Mouse (Mus musculus) midbrain, embryonic 16.5 days (tissue): Measurements from ENCODE around the gene Arhgef1. TPM values are rescaled to one million over a fixed set of nuclear protein-coding genes. Genes with fewer than 3 reads are reported as not detected.

Experiments used
- ATAC-seq: fragments of 200-750 bp; cut with Nextera tagmentation; 2 replicates; pipeline ENCODE4 v1.8.0; 2017; ENCODE audit warnings: moderate TSS enrichment
- H3K27ac ChIP-seq: fragments of 300-500 bp; sonication (generic); 2 replicates; pipeline ENCODE4 v1.5.1; 2014; ENCODE audit warnings: mild to moderate bottlenecking, low read length, mixed read lengths
- H3K27me3 ChIP-seq: fragments of 300-500 bp; sonication (generic); 2 replicates; pipeline ENCODE4 v1.6.1; 2014; ENCODE audit warnings: low read depth, low read length, mixed read lengths; ENCODE audit not compliant: control insufficient read depth, insufficient read depth
- H3K36me3 ChIP-seq: fragments of 300-500 bp; sonication (generic); 2 replicates; pipeline ENCODE4 v1.6.1; 2014; ENCODE audit warnings: mild to moderate bottlenecking, low read length, moderate library complexity, mixed read lengths; ENCODE audit not compliant: control insufficient read depth, insufficient read depth
- H3K4me1 ChIP-seq: fragments of 300-500 bp; sonication (generic); 2 replicates; pipeline ENCODE4 v1.6.1; 2014; ENCODE audit warnings: mild to moderate bottlenecking, low read length, mixed read lengths; ENCODE audit not compliant: control insufficient read depth, insufficient read depth
- H3K4me2 ChIP-seq: fragments of 300-500 bp; sonication (generic); 2 replicates; pipeline ENCODE4 v1.6.1; 2014; ENCODE audit warnings: mild to moderate bottlenecking, low read length, mixed read lengths
- H3K4me3 ChIP-seq: fragments of 300-500 bp; sonication (generic); 2 replicates; pipeline ENCODE4 v1.5.1; 2014; ENCODE audit warnings: low read depth, mild to moderate bottlenecking, low read length, moderate library complexity, mixed read lengths
- H3K9ac ChIP-seq: fragments of 300-500 bp; sonication (generic); 2 replicates; pipeline ENCODE4 v1.6.1; 2014; ENCODE audit warnings: low read depth, low read length, mixed read lengths
- H3K9me3 ChIP-seq: fragments of 300-500 bp; sonication (generic); replicated peaks from 2 replicates; pipeline ENCODE4 v1.6.1; 2014; ENCODE audit warnings: mild to moderate bottlenecking, low read length, mixed read lengths; ENCODE audit not compliant: control insufficient read depth, poor library complexity, severe bottlenecking
- WGBS: fragments of 180-500 bp; shearing (Covaris S2); extraction: QIAGEN DNeasy Blood & Tissue Kit; methylation state at CpG from one replicate; pipeline ENCODE4 v1.1.7; 2014; 5-methylcytosine and 5-hydroxymethylcytosine counted together
- polyA plus RNA-seq: library from polyadenylated mRNA; unstranded; fragments of >200 nt; fragmentation: Nextera tagmentation; extraction: Ambion mirVana; gene quantifications from 2 replicates; pipeline ENCODE4 v1.2.1, GENCODE M21; 2015

Gene Arhgef1
- polyA plus RNA-seq, 1 experiment from 2014 or later: 52.2 TPM

DNA sequence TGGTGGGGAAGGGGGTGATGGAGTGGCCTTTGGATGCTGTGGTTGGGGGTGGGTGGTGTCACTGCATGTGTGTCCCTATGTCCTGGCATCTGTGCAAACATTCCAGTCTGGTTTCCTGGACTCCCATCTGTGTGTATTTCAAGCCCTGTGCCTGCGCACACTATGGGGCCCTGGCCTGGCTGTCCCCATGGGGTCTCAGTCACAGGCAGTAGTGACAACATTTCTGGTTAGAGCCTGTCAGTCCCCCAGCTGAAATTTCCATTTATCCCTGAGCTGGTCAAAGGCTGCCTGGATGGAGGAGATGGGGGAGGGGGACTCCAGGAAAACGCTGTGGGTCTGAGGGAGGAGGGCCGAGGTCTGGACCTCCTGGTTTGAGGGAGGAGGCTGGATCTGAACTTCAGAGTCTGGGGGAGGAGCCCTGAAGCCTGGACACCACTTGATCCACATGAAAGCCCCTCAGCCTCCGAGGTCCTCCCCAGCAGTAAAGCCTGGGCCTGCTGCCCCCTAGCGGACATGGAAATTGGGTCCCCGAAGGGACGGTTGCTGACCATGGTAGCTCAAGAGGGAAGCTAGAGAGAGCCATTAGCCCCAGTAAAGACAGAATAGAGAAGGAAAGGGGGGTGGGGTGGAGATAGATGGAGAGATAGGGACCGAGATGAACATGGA, 47.4 kb downstream of the Arhgef1 start:
- Histone ChIP-seq H3K27me3 (peaks cover 56% of the 10 kb centered on the region), H3K9me3 (no peaks in the 10 kb centered on the region), H3K4me1 (peaks cover 18% of the 10 kb centered on the region), H3K4me3 (no peak overlapping the region), H3K4me2 (no peak overlapping the region), H3K27ac (no peak overlapping the region), H3K36me3 (no peaks in the 10 kb centered on the region), H3K9ac (no peak overlapping the region)
- WGBS: 2% methylated on average over 8 of the region's 8 CpGs
- ATAC-seq: 0 out of 2 replicates have a peak, but pooled peaks have one; percentile 39

DNA sequence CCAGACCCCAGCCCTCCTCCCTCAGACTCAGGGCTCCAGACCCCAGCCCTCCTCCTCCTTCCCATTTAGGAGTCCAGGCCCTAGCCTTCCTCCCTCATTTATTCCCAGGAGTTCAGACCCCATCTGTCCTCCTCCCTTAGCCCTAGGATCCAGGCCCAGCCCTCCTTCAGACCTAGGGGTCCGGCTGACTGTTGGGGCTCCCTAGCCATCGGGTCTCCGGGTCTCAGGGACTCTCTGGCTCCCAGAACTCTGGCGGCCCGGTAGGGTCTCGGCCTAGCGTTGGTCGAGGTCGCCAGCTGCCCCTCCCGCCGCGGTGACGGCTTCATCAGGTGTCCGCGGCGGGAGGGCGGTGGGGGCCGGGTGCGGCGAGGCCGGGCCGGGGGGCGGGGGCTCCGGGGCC, 51.3 kb downstream of the Arhgef1 start:
- peaks cover 32% of the 10 kb centered on the region for H3K27me3 ChIP-seq
- H3K9ac ChIP-seq: peak overlapping the region; percentile 27
- H3K4me1 ChIP-seq: peaks cover 15% of the 10 kb centered on the region
- no peak for ATAC-seq
- peak overlapping the region; percentile 52 for H3K4me2 ChIP-seq
- H3K27ac ChIP-seq: no peak overlapping the region
- peak overlapping the region; percentile 30 for H3K4me3 ChIP-seq
- H3K36me3 ChIP-seq: no peaks in the 10 kb centered on the region
- H3K9me3 ChIP-seq: no peaks in the 10 kb centered on the region
- 3% methylated on average over 11 of the region's 24 CpGs for WGBS

DNA sequence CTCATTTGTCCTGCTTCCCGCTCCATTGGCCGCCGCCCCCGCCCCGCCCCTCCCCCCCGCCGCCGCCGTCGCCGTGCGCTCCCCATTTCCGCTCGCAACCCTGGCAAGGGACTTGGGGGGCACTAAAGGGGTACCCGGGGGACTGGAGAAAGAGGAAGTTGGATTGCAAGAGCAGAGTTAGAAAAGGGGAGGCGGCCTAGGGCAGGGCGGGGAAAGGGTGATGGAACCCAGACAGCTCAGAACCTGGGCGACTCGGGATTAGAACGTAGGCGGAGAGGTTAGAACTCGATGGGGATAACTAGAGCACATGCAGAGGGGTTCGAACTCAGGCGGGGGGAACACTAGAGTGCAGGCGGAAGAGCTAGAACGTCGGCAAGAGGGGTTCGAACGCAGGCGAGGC, 51.7 kb downstream of the Arhgef1 start:
- Histone ChIP-seq H3K27me3 (peaks cover 28% of the 10 kb centered on the region), H3K9ac (peak overlapping the region; percentile 27), H3K36me3 (no peaks in the 10 kb centered on the region), H3K27ac (no peak overlapping the region), H3K4me2 (peak overlapping the region; percentile 52), H3K9me3 (no peaks in the 10 kb centered on the region), H3K4me3 (peak overlapping the region; percentile 30), H3K4me1 (peaks cover 10% of the 10 kb centered on the region)
- 4% methylated on average over 30 of the region's 30 CpGs for WGBS
- no peak for ATAC-seq

DNA sequence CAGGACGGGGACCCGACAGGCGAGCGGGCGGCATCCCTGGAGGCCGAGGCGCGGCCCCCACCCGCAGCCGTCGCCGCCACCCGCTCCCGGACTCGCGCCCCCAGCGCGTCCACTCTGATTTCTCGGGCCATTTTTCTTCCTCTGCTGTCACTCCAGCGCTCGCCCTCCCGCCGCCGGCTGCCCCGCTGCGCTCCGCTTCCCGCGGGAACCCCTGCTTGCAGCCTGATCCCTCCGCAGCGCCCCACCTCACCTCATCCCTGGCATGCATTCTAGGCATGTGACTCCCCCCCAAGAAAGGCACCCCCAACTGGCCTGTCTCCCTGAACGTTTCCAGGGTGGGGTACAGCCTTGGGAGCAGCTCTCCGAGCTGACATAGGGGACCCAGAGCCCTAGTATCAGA, 52.5 kb downstream of the Arhgef1 start:
- Histone ChIP-seq H3K27me3 (peaks cover 26% of the 10 kb centered on the region), H3K36me3 (no peaks in the 10 kb centered on the region), H3K9me3 (no peaks in the 10 kb centered on the region), H3K9ac (peak overlapping the region; percentile 36; the same call in 1 of the 2 replicates), H3K4me3 (peak overlapping the region; percentile 21), H3K4me2 (peak overlapping the region; percentile 52), H3K4me1 (peaks cover 9% of the 10 kb centered on the region), H3K27ac (no peak overlapping the region)
- ATAC-seq: no peak
- 2% methylated on average over 29 of the region's 33 CpGs for WGBS

DNA sequence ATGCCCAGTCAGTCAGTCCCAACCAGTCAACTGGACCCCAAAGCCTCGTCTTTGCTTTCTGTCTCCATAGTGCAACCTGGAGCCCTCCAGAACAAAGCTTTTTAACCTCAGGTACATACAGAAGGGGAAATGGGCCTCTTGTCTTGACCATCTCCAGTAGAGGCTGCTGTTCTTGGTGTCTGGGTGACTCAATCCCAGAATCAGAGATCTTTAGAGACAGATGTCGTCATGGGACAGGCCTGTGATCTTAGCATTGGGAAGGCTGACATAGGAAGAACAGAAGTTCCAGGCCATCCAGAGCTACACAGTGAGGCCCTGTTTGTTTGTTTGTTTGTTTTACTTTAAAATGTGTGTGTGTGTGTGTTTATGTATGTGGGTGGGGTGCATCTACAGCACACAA, 61.6 kb downstream of the Arhgef1 start:
- no peak overlapping the region for H3K27ac ChIP-seq
- no peaks in the 10 kb centered on the region for H3K4me1 ChIP-seq
- H3K4me2 ChIP-seq: no peak overlapping the region
- H3K36me3 ChIP-seq: no peaks in the 10 kb centered on the region
- H3K4me3 ChIP-seq: no peak overlapping the region
- ATAC-seq: no peak
- H3K27me3 ChIP-seq: no peaks in the 10 kb centered on the region
- no peak overlapping the region for H3K9ac ChIP-seq
- no peaks in the 10 kb centered on the region for H3K9me3 ChIP-seq
- WGBS: 67% methylated on average over 2 of the region's 2 CpGs

DNA sequence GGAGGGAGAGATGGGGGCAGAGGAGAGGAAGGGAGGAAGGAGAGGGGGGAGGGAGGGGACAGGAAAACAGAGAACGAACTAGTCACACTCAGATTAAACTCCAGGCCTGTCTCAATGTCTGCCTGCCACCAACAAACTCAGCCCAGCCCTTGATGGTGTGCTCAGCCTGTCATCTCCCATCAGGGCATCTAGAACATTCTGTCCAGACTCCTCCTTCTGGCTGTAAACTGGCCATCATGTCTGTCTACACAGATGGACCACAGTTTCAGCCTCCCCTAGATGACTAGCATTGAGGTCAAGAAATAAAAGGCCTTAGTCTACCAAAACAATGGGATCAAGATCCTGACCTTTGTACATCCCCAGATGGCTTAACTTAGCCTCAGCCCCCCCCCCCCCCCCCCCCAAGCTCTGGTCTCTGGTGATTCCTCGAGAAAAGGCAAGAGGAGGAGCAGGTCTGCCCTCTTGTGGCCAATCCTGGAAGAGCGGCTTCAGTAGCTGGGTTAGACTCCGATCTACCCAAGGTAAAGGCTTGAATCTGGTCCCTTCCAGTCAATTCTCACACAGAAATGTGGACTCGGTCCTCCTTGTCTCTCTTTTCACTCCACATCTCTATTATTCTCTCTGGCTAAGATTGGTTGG, 62.3 kb downstream of the Arhgef1 start:
- no peak overlapping the region for H3K9ac ChIP-seq
- no peaks in the 10 kb centered on the region for H3K27me3 ChIP-seq
- WGBS: 10% methylated on average over 5 of the region's 5 CpGs
- no peak overlapping the region for H3K4me3 ChIP-seq
- no peaks in the 10 kb centered on the region for H3K9me3 ChIP-seq
- H3K4me1 ChIP-seq: no peaks in the 10 kb centered on the region
- no peak for ATAC-seq
- no peak overlapping the region for H3K4me2 ChIP-seq
- peaks cover 5% of the 10 kb centered on the region for H3K36me3 ChIP-seq
- no peak overlapping the region for H3K27ac ChIP-seq

DNA sequence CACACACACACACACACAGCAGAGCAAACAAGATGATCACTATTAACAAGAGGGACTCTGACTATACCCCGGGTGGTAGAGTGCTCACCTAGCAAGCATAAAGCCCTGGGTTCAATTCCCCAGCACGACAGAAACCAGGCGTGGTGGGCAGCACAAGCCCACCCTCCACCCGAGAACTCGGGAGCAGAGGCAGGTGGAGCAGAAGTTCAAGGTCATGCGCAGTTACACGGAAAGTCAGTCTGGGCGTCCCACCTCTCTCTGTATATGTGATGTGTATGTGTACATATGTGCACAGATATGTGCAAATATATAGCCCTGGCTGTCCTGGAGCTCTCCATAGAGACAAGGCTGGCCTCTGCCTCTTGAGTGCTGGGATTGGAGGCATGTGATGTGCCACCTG, 65.3 kb downstream of the Arhgef1 start:
- H3K36me3 ChIP-seq: peaks cover 5% of the 10 kb centered on the region
- H3K27me3 ChIP-seq: no peaks in the 10 kb centered on the region
- H3K4me3 ChIP-seq: no peak overlapping the region
- no peaks in the 10 kb centered on the region for H3K9me3 ChIP-seq
- peaks cover 10% of the 10 kb centered on the region for H3K4me1 ChIP-seq
- no peak overlapping the region for H3K27ac ChIP-seq
- H3K4me2 ChIP-seq: no peak overlapping the region
- WGBS: 92% methylated on average over 8 of the region's 8 CpGs
- no peak for ATAC-seq
- H3K9ac ChIP-seq: no peak overlapping the region

DNA sequence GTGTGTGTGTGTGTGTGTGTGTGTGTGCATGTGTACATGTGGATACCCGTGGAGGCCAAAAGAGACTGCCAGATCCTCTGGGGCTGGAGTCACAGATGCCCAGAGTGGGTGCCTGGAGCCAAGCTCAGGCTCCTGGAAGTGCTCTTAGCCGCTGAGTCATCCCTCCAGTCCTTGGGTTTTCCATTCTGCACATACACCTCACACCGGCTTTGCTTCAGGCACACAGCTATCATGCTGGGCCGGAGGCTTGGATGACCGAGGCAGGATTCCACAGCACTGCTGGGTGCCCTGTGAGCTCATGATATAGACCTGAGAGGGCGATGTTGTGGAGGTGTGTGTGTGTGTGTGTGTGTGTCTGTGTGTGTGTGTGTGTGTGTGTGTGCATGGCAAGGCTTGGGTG, 65.8 kb downstream of the Arhgef1 start:
- ATAC-seq: no peak
- H3K36me3 ChIP-seq: peaks cover 5% of the 10 kb centered on the region
- no peaks in the 10 kb centered on the region for H3K27me3 ChIP-seq
- 57% methylated on average over 6 of the region's 6 CpGs for WGBS
- H3K9ac ChIP-seq: no peak overlapping the region
- H3K27ac ChIP-seq: no peak overlapping the region
- no peaks in the 10 kb centered on the region for H3K9me3 ChIP-seq
- H3K4me2 ChIP-seq: no peak overlapping the region
- peaks cover 10% of the 10 kb centered on the region for H3K4me1 ChIP-seq
- no peak overlapping the region for H3K4me3 ChIP-seq

DNA sequence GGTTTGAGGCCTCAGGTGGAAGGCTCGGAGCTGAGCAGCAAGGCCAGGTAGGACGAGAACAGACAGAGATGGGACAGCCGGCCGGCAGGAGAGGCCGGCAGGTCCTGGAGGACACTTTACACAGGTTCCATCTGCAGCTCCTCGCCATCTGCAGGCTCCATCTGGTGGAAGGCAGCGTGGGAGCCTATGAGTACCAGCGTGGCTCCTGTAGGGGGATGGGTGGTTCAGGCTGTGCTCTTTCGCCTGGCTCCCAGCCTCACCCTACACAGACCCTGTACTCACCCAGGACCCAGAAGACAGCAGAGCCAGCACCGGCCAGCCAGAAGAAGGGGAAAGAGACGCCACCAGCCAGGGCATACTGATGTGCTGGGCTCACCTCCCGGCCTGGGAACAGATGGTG, 67.1 kb downstream of the Arhgef1 start:
- H3K27ac ChIP-seq: no peak overlapping the region
- no peak overlapping the region for H3K4me2 ChIP-seq
- H3K27me3 ChIP-seq: no peaks in the 10 kb centered on the region
- no peak overlapping the region for H3K4me3 ChIP-seq
- H3K9ac ChIP-seq: no peak overlapping the region
- no peaks in the 10 kb centered on the region for H3K9me3 ChIP-seq
- no peak for ATAC-seq
- 74% methylated on average over 12 of the region's 12 CpGs for WGBS
- peaks cover 10% of the 10 kb centered on the region for H3K4me1 ChIP-seq
- peaks cover 5% of the 10 kb centered on the region for H3K36me3 ChIP-seq
